Mouse (Mus musculus): ENCODE data around the gene 4930444G20Rik. TPM values are rescaled to one million over a fixed set of nuclear protein-coding genes. Genes with fewer than 3 reads are reported as not detected.

4930444G20Rik gene
- polyA plus RNA-seq (2014; fragmentation: Illumina TruSeq; extraction: RNeasy Lipid Tissue Mini Kit (QIAGEN cat#74804); ENCODE audit: low read depth, low replicate concordance), result 26.9 TPM

GRCm38 (mm10) chr10:22067979-22068378, at the start of gene 4930444G20Rik:
Gene 4930444G20Rik (minus strand): TSS chr10:22068079.

Other genes with a start within 250 kb of the 4930444G20Rik start
- 7.6 TPM for gene Sgk1, start 185.9 kb downstream of the 4930444G20Rik start, polyA plus RNA-seq (2014; fragmentation: Illumina TruSeq; extraction: RNeasy Lipid Tissue Mini Kit (QIAGEN cat#74804); ENCODE audit: low read depth, low replicate concordance)
- not detected for gene E030030I06Rik, start 81.2 kb upstream of the 4930444G20Rik start, polyA plus RNA-seq (2014; fragmentation: Illumina TruSeq; extraction: RNeasy Lipid Tissue Mini Kit (QIAGEN cat#74804); ENCODE audit: low read depth, low replicate concordance)
- gene Raet1e, start 90.5 kb upstream of the 4930444G20Rik start, polyA plus RNA-seq (2014; fragmentation: Illumina TruSeq; extraction: RNeasy Lipid Tissue Mini Kit (QIAGEN cat#74804); ENCODE audit: low read depth, low replicate concordance), result 0.38 TPM
- gene H60b, start 90.5 kb upstream of the 4930444G20Rik start, polyA plus RNA-seq (2014; fragmentation: Illumina TruSeq; extraction: RNeasy Lipid Tissue Mini Kit (QIAGEN cat#74804); ENCODE audit: low read depth, low replicate concordance), result not detected

Measured in testis, adult 10 weeks (tissue).